Mouse (Mus musculus): ENCODE measurements around the gene Olfr954.

Olfr954 gene

DNA sequence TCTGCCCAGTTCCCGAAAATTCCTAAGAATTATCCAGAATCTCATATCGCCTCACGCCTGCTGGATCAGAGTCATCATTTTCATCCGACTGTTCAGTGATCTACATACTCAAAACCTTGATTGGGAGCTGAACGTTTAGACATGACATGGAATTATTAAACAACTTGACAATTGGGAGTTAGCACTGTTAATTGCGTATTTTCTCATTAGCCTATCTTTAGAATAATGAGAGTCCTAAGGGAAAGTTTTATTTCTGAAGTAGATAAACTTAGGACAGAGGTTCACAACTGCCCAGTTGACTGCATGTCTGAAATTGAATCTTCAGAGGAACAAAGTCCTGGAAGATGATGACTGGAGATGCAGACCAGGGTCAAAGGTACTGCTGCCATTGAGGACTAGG is at the start of gene Olfr954:
TSS of gene Olfr954 (plus strand) at position 301 of the 400 bp plus-strand sequence.
- no peak for DNase-seq

DNA sequence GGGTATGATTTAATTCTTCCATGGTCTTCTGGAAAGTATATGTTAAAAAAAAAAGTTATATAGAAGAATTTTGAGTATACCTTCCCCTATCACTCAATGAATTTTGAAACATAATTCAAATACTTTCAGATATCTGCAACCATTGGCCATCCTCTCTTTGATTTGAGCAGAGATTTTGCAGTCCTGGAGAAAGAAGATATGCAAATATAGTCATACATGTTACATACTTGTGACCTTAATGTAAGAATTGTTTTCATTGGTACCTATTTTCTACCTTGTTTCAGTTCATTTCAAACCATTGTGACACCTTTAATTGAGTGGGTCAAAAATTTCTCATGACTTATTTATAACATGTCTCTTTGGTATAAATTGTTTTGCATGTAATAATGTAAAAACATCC is 29.5 kb upstream of the Olfr954 start, which contains the start of gene Olfr952:
TSS of gene Olfr952 (minus strand) at position 101 of the 400 bp plus-strand sequence.
- DNase-seq = no peak

DNA sequence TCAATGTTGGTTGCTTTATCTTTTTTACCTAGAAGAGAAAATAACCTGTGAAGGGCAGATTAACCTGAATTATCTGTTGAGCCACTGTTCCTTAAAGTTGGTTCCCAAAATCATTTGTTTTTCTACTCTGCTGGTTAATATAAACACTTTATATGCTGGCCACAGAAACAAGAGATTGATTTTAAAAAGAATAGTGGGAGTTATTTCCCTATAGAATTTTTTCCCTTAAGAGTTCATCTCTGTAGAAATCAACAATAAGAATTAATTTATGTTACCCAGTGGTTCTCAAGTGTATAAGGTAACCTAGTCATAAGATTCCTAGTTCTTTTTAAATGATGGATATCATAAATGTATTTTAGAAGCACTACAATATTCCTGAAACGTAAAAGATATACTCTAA is 15.3 kb downstream of the Olfr954 start, which contains the start of gene Olfr955:
TSS of gene Olfr955 (minus strand) at position 101 of the 400 bp plus-strand sequence.
- DNase-seq = no peak

DNA sequence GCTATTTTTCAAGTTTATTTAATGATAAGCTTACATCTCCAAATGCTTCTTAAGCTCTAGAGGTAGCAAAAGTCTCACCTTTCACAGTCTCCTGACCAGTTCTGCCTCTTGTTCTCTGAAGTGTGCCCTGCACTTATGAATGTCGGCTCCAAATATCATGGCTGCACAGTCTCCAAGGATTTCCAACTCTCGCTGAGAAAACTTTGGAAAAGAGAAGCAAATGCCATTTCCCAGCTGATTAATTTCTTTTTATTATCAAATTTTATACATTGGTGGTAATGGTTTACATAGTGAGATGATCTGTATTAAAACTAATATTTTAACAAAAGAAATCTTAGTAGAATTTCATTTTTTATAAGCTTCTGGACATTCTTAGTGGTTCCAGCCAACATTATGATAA is 37.4 kb downstream of the Olfr954 start, which contains the start of gene Olfr44:
TSS of gene Olfr44 (minus strand) at position 101 of the 400 bp plus-strand sequence.
- no peak for DNase-seq

DNA sequence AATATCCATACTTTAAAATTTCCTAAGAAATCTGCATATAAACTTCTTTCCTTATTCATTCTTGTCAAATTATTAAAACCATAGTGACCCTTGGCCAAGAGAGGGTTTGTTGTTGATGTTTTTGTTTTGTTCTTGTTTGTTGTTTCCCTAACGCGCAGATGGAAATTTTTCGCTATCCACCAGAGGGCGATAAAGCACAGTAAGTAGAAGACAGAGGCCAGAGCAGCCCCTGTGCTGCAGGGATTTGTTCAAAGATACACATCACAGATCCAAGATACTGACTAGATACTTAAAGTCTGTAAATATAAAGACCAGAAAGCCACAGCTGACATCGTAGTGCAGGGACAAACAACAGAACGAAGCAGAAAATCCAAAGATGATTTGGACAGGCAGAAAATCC is 52.5 kb downstream of the Olfr954 start:
- DNase-seq = peak; percentile 75

DNA sequence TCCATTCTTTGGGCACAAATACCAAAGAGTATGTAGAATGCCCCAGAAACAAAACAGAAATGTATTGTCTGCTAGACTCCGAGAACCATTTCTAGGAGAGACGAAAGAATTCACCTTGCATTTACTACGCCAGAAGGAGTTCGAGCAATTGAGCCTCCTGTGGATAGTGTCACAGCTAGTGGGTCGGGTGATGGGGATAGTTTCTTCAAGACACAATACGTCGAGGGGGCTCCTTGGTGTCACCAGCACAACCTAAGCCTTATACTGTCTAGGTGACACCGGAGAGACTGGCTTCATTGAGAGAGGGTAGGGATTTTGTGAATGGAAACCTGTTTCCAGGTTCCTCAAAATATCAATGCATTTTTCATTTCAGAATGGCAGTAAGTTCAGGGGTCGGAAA is 52.9 kb downstream of the Olfr954 start:
- no peak for DNase-seq

Measured in embryo, embryonic 11 days (tissue).